Mouse (Mus musculus): ENCODE results near the gene AC124108.1.

The AC124108.1 gene

DNA sequence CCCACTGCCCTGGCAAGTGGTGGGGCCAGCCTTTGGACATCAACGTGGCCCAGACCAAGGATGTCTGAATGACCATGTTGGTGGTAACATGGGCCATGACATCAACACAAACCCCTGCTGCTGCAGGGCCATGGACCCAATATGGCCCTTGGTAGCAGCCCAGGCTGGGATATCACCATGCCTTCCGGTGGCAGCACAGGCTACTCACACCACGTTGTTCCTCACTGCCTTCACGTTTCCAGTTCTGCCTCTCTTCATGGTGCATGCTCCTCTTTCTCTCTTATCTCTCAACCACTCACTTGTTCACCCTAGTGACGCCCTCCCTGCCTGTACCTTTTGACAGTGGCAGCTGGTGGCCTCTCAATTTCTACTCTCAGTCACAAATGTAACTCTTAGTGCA is 53.8 kb downstream of the AC124108.1 start:
- no peak for DNase-seq (ENCODE audit: low read depth, low spot score)

GRCm38 (mm10) chr1:132246137-132246536 is 54.9 kb downstream of the AC124108.1 start:
- DNase-seq (ENCODE audit: low read depth, low spot score): no peak

DNA sequence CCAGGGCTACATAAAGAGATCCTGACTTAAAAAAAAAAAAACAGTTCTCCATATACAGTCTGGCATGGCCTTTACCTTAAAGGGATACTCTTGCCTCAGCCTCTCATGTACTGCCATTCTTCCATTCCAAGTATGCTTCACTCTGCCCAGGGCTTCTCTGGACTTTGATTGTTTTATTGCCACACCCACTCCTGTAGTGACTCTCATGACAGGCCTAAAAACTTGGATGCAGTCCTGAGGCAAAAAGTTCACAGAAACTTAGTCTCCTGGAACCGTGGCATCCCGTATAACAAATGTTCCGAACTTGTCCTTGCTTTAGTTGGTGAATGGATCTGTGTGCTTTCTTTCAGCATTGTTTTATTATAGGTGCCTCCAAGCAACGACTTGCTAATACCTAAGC is 55.4 kb downstream of the AC124108.1 start:
- DNase-seq (ENCODE audit: low read depth, low spot score): no peak

- DNase-seq (ENCODE audit: low read depth, low spot score): no peak
These were observed 63.2 kb downstream of the AC124108.1 start for GRCm38 (mm10) chr1:132254467-132254866.
